15 mouse cellular contexts compared by ENCODE assay signal in the genomic region with DNA sequence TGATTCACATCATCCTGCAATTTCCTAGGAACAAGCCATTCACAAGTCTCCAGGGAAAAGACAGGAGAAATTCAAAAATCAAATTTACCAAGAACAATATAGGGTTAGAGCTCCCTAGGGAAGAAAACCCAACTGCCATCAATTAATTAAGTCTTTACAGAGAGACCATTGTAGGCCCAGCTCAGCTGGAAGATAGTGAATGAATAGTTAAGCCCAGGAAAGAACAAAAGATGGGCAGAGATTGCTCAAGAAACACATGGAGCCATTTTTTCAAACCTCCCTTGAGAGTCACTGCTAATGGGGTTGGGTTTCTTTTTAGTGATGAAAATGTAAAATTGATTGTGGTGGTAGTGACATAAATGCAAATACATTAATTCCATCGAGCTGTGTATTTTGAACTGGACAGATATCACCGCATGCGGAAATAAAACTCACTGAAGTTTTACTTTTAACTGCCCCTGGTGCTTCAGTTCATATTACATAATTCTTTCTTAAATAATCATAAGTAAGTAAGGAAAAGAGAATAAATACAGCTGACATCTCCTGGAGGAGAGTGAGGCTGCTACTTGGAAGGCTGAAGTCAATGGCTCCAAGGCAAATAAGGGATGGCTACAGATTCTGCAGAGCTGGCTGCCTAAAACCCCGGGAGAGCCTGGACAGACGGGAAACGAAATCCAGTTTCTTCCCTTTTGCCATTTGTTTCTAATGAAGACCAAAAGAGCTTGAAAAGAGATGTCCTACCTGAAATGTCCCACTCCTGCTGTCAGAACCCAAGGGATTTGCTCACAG.
DNase-seq lines count a peak whose midpoint lies in the region; ATAC-seq lines count a peak whose summit lies in the region.
"Had no signal": no experiment of that assay in that cellular context is flagged by ENCODE, and none has a peak within 500 bp of the region (broad histone marks: within the 10 kb centered on the region; RNA-seq: fewer than 3 reads in every experiment).

No protein-coding gene starts in this region.

- H3K9me3 ChIP-seq in neural tube, embryonic 11.5 days (ENCODE audit: control insufficient read depth, low read length), result no peaks in the 10 kb centered on the region
- H3K9me3 ChIP-seq in limb, embryonic 10.5 days (replicated peaks), result no peaks in the 10 kb centered on the region
- H3K9me3 ChIP-seq: limb, embryonic 13.5 days had no signal

- H3K27ac ChIP-seq in neural tube, embryonic 11.5 days (ENCODE audit: low read depth, low read length), result peak overlapping the region; percentile 34; the same call in 1 of the 2 replicates
- H3K27ac ChIP-seq in limb, embryonic 10.5 days, result 0 out of 2 replicates have a peak overlapping the region, but pooled peaks have one; percentile 9
- H3K27ac ChIP-seq: limb, embryonic 13.5 days had no signal

- no peaks in the 10 kb centered on the region for H3K36me3 ChIP-seq in neural tube, embryonic 11.5 days (ENCODE audit: control insufficient read depth, insufficient read depth, low read length)
- no peaks in the 10 kb centered on the region for H3K36me3 ChIP-seq in limb, embryonic 10.5 days
- H3K36me3 ChIP-seq: limb, embryonic 13.5 days had no signal

- no peak overlapping the region for H3K9ac ChIP-seq in neural tube, embryonic 11.5 days (ENCODE audit: low read length)
- H3K9ac ChIP-seq: limb, embryonic 13.5 days had no signal

- no peak overlapping the region for H3K4me3 ChIP-seq in neural tube, embryonic 11.5 days (ENCODE audit: low read depth, low read length)
- no peak overlapping the region for H3K4me3 ChIP-seq in limb, embryonic 10.5 days
- H3K4me3 ChIP-seq: limb, embryonic 13.5 days; megakaryocyte, embryonic 14.5 days had no signal

- no peaks in the 10 kb centered on the region for H3K27me3 ChIP-seq in neural tube, embryonic 11.5 days (ENCODE audit: control insufficient read depth, insufficient read depth, low read length)
- peaks cover 7% of the 10 kb centered on the region; the same call in 1 of the 2 replicates for H3K27me3 ChIP-seq in limb, embryonic 10.5 days (ENCODE audit: low read depth, poor library complexity, severe bottlenecking)
- H3K27me3 ChIP-seq: limb, embryonic 13.5 days; megakaryocyte, embryonic 14.5 days had no signal

- peaks cover 3% of the 10 kb centered on the region for H3K4me1 ChIP-seq in neural tube, embryonic 11.5 days (ENCODE audit: control insufficient read depth, insufficient read depth, low read length)
- H3K4me1 ChIP-seq in limb, embryonic 10.5 days, result peaks cover 25% of the 10 kb centered on the region
- H3K4me1 ChIP-seq: megakaryocyte, embryonic 14.5 days had no signal

- no peak overlapping the region for H3K4me2 ChIP-seq in neural tube, embryonic 11.5 days (ENCODE audit: low read depth)
- H3K4me2 ChIP-seq: limb, embryonic 13.5 days had no signal

- ATAC-seq in neural tube, embryonic 11.5 days (ENCODE audit: insufficient read depth, low FRiP score, low TSS enrichment), result peak; percentile 72
- no peak for ATAC-seq in CD4-positive, CD25-positive, alpha-beta regulatory T cell, adult 4 months

- peak; percentile 16 for DNase-seq in embryo, embryonic 10 days (ENCODE audit: low spot score)
- no peak for DNase-seq in embryo, embryonic 9.5 days (ENCODE audit: extremely low spot score)
- DNase-seq in neural tube, embryonic 11.5 days (ENCODE audit: low spot score), result peak; percentile 28
- no peak for DNase-seq in neural tube, embryonic 10.5 days (ENCODE audit: extremely low spot score, low spot score)
- no peak for DNase-seq in limb, embryonic 10.5 days (ENCODE audit: low spot score)
- DNase-seq in retina, postnatal 1 day, result peak; percentile 71
- DNase-seq in urinary bladder, postnatal 14 days (ENCODE audit: low spot score), result no peak
- DNase-seq: cerebellum, adult 9-11 months; gastrocnemius, postnatal 10 days; kidney, adult 2 months; lung, adult 18-20 months; thymus, adult 18-20 months had no signal

- WGBS in neural tube, embryonic 11.5 days, result 66% methylated on average over 6 of the region's 6 CpGs
- 83% methylated on average over 6 of the region's 6 CpGs for WGBS in limb, embryonic 10.5 days

Comparison
In these comparisons a context has a peak if more than half of its experiments do, and no peak if none do; other contexts are left out.
1. DNase-seq: peak in embryo, embryonic 10 days (single experiment), neural tube, embryonic 11.5 days (single experiment) and retina, postnatal 1 day (single experiment); none in embryo, embryonic 9.5 days (single experiment), neural tube, embryonic 10.5 days (single experiment), limb, embryonic 10.5 days (single experiment) and urinary bladder, postnatal 14 days (single experiment).